Mouse (Mus musculus) kidney, adult 2 months (tissue): Measurements from ENCODE around the gene Pcnx2.

ENCODE experiments used
- CTCF ChIP-seq: fragments of 200-500 bp; conservative IDR thresholded peaks from 2 replicates; pipeline ENCODE4 v1.5.1; 2011; ENCODE audit warnings: low read depth, mild to moderate bottlenecking, control low read depth, low read length, moderate library complexity, mixed read lengths; ENCODE audit not compliant: insufficient read depth, insufficient read length
- POLR2A ChIP-seq: fragments of 200-500 bp; IDR thresholded peaks from one replicate; pipeline ENCODE4 v1.6.1; 2011; ENCODE audit warnings: low read depth, low read length, control low read depth

DNA sequence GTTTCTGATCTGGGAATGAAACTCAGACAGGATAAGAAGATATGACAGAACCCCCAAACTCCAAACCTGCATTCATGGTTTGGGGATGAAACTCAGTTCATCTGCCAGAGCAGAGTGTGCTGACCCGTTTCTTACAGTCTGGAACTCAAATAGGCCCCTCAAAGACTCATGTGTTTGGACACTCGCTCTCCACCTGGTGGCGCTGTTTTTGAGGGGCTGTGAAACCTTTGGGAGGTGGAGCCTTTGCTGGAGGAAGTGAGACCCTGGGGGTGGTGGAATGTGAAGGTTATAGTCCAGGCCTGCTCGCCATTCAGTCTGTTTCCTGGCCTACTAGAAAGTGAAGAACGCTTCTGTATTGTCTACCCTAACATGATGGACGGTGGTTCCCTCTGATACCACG, 29.6 kb downstream of the Pcnx2 start:
- TF ChIP-seq CTCF (no peak), POLR2A (no peak)
